Mouse (Mus musculus): Measurements from ENCODE around the gene Chuk. TPM values are rescaled to one million over a fixed set of nuclear protein-coding genes. Genes with fewer than 3 reads are reported as not detected.
A peak's percentile ranks its signal among the peaks of the same experiment; 100 is the strongest.

The Chuk gene
- total and polyA plus RNA-seq, 2 experiments from 2014 or later, result 19.3 to 47.1 TPM

DNA sequence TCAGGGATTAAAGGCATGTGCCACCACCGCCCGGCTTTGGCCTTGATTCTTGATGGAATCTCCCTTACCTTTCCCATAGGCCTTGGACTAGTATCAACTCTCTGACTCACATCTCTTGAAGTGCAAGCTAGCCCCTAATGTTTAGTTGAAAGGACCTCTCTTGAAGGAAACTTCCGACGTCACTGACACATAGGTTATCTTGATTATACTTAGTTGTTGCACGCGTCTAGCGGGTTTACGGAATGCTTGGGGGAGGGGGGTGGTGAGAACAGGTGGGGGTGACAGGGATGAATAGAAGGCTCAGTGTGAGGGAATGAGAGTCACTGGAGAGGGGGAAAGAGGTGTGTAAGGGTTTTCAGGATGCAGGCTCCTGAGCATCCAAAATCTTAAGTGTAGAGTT lies 39.7 kb upstream of the Chuk start:
- TF ChIP-seq EP300 (IDR thresholded peaks at IDR 0.05; ENCODE audit: low read depth) (no peak), CTCF (IDR thresholded peaks at IDR 0.05; ENCODE audit: low read depth) (no peak)
- Histone ChIP-seq H3K27me3 (ENCODE audit: control insufficient read depth, insufficient read depth, low read length) (0 out of 2 replicates have a peak, but pooled peaks cover 5% of the 10 kb centered on the region), H3K4me3 (ENCODE audit: low read depth, low read length) (no peak overlapping the region), H3K9me3 (replicated peaks; ENCODE audit: control insufficient read depth, low read length) (no peaks in the 10 kb centered on the region), H3K36me3 (replicated peaks; ENCODE audit: control insufficient read depth, insufficient read depth, low read length) (peaks cover 26% of the 10 kb centered on the region), H3K9ac (replicated peaks; ENCODE audit: low read depth, low read length) (no peak overlapping the region), H3K4me2 (ENCODE audit: low read depth, low read length) (no peak overlapping the region), H3K4me1 (ENCODE audit: control insufficient read depth, insufficient read depth) (peaks cover 5% of the 10 kb centered on the region; the same call in 1 of the 2 replicates), H3K27ac (ENCODE audit: low read depth) (no peak overlapping the region)
- ATAC-seq (ENCODE audit: insufficient read depth, low read depth) (no peak), DNase-seq (ENCODE audit: low spot score) (no peak)
- 94% methylated on average over 8 of the region's 8 CpGs for WGBS

DNA sequence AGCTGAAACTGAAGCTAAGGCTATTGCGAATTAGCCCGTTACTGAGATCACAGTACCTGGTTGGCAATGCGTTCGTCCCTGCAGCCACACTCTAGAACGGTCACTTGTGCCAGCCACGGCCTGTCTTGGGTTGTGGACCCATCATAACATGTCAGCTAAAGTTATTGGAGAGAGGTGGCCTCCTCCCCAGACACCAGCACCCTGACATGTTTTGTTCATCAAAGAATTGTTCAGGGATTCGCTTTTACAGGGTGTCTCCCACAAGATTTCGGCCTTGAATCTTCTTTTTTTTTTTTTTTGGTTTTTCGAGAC lies 39.2 kb upstream of the Chuk start:
- H3K4me3 ChIP-seq (ENCODE audit: low read depth, low read length), result peak overlapping the region; percentile 67
- 0 out of 2 replicates have a peak, but pooled peaks have one; percentile 11 for ATAC-seq (ENCODE audit: insufficient read depth, low read depth)
- 62% methylated on average over 9 of the region's 9 CpGs for WGBS
- 0 out of 2 replicates have a peak, but pooled peaks cover 5% of the 10 kb centered on the region for H3K27me3 ChIP-seq (ENCODE audit: control insufficient read depth, insufficient read depth, low read length)
- H3K27ac ChIP-seq (ENCODE audit: low read depth), result no peak overlapping the region
- H3K4me1 ChIP-seq (ENCODE audit: control insufficient read depth, insufficient read depth), result peaks cover 5% of the 10 kb centered on the region; the same call in 1 of the 2 replicates
- DNase-seq (ENCODE audit: low spot score), result no peak
- H3K4me2 ChIP-seq (ENCODE audit: low read depth, low read length), result peak overlapping the region; percentile 75
- TF ChIP-seq CTCF (IDR thresholded peaks at IDR 0.05; ENCODE audit: low read depth) (no peak), EP300 (IDR thresholded peaks at IDR 0.05; ENCODE audit: low read depth) (no peak)
- no peaks in the 10 kb centered on the region for H3K9me3 ChIP-seq (replicated peaks; ENCODE audit: control insufficient read depth, low read length)
- peaks cover 31% of the 10 kb centered on the region for H3K36me3 ChIP-seq (replicated peaks; ENCODE audit: control insufficient read depth, insufficient read depth, low read length)
- H3K9ac ChIP-seq (replicated peaks; ENCODE audit: low read depth, low read length), result peak overlapping the region; percentile 58

DNA sequence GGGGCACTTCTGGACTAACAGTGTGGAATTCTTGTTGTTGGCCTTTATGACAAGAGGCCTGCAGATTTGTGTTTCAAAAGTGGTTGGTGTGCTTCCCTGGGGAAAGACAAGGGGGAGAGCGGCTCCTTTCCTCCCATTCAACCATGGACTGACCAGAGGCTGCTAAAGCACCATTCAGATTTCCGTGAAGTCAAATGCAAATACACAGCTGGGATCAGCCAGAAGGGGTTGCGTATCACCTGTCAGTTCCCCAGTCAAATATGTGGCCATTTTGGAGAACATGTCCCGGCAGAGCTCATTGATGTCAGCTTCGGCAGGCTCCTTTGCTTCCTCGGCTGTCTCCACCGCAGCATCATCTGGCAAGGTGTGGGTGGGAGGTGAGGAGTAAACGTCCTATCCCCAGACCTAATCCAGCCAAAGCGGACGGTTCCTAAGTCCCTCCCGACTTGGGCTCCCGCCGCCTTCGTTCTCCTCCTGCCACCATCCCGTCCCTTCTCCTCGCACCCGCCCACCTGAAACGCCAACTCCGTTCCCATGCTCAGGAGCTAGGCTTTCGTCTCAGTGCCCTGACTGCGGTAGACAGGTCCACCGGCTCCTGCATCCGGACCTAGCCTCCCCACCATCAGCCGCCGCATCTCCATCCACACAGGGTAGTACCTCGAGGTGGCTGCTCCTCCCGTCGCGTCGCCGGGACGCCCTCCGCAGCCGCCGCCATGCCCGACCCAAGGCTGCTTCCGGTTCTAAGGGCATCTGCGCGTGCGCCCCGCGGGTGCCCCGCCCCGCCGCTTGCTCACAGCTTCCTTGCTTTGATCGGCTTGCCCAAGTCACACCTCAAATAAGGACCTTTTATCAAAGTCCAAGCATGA lies 38.7 kb upstream of the Chuk start, which contains the start of gene Bloc1s2:
TSS of gene Bloc1s2 (minus strand) at position 745 of the 866 bp plus-strand sequence.
- H3K4me2 ChIP-seq (ENCODE audit: low read depth, low read length), result peak within 1 kb of the TSS; percentile 75
- peak within 1 kb of the TSS; percentile 67 for H3K4me3 ChIP-seq (ENCODE audit: low read depth, low read length)
- ATAC-seq (ENCODE audit: insufficient read depth, low read depth) (peak; percentile 91), DNase-seq (ENCODE audit: low spot score) (peak; percentile 53)
- peaks cover 5% of the 10 kb centered on the region; the same call in 1 of the 2 replicates for H3K4me1 ChIP-seq (ENCODE audit: control insufficient read depth, insufficient read depth)
- no peaks in the 10 kb centered on the region for H3K9me3 ChIP-seq (replicated peaks; ENCODE audit: control insufficient read depth, low read length)
- peak within 1 kb of the TSS; percentile 58 for H3K9ac ChIP-seq (replicated peaks; ENCODE audit: low read depth, low read length)
- no peak within 1 kb of the TSS for H3K27ac ChIP-seq (ENCODE audit: low read depth)
- WGBS, result 3% methylated on average over 46 of the region's 46 CpGs
- TF ChIP-seq CTCF (IDR thresholded peaks at IDR 0.05; ENCODE audit: low read depth), result no peak
- TF ChIP-seq EP300 (IDR thresholded peaks at IDR 0.05; ENCODE audit: low read depth), result no peak
- H3K36me3 ChIP-seq (replicated peaks; ENCODE audit: control insufficient read depth, insufficient read depth, low read length), result peaks cover 35% of the 10 kb centered on the region
- 0 out of 2 replicates have a peak, but pooled peaks cover 5% of the 10 kb centered on the region for H3K27me3 ChIP-seq (ENCODE audit: control insufficient read depth, insufficient read depth, low read length)

DNA sequence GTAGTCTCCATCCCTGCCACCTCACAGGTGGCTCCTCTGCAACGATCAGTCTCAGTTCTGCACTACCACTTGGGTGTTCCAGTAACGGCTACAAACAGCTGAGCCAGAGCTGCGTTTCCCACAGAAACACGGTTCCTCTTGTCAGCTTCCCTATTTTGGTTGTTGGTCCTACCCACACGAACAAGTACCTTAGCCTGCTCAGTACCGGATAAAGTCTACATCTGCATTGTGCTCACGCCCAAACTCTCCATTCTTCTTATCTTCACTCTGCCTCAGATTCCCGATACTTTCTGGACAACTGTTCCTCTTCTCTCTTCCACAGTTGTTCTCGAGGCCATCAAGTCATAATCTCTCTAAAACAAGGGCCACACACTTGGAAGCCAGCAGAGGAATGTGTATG lies 37.1 kb upstream of the Chuk start:
- peaks cover 5% of the 10 kb centered on the region; the same call in 1 of the 2 replicates for H3K4me1 ChIP-seq (ENCODE audit: control insufficient read depth, insufficient read depth)
- DNase-seq (ENCODE audit: low spot score) (no peak), ATAC-seq (ENCODE audit: insufficient read depth, low read depth) (no peak)
- H3K27ac ChIP-seq (ENCODE audit: low read depth), result no peak overlapping the region
- 81% methylated on average over 9 of the region's 9 CpGs for WGBS
- TF ChIP-seq CTCF (IDR thresholded peaks at IDR 0.05; ENCODE audit: low read depth), result no peak
- TF ChIP-seq EP300 (IDR thresholded peaks at IDR 0.05; ENCODE audit: low read depth), result no peak
- no peak overlapping the region for H3K9ac ChIP-seq (replicated peaks; ENCODE audit: low read depth, low read length)
- no peak overlapping the region for H3K4me2 ChIP-seq (ENCODE audit: low read depth, low read length)
- no peaks in the 10 kb centered on the region for H3K27me3 ChIP-seq (ENCODE audit: control insufficient read depth, insufficient read depth, low read length)
- H3K36me3 ChIP-seq (replicated peaks; ENCODE audit: control insufficient read depth, insufficient read depth, low read length), result peaks cover 42% of the 10 kb centered on the region
- no peak overlapping the region for H3K4me3 ChIP-seq (ENCODE audit: low read depth, low read length)
- H3K9me3 ChIP-seq (replicated peaks; ENCODE audit: control insufficient read depth, low read length), result no peaks in the 10 kb centered on the region

DNA sequence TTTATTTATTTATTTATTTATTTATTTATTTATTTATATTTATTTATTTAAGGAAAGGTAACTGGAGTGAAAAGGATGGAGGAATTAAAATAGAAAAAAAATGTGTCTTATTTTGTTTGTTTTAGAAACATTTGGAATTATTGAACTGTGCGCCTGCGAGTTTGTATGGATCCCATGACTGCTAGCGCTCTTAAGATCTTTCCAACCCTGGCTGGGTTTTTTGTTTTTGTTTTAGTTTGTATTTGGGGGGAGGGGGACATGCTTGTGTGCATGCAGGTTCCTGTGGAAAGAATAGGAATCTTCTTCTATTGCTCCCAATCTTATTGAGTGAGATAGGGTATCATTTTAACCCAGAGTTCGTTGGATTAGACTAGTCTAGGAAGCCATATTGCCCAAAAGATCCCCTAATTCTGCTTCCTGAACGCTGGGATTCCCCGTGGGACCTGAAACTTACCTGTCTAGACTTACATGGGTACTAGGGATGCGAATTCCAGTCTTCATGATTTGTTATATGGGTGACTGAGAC lies 28.7 kb upstream of the Chuk start:
- Histone ChIP-seq H3K4me1 (ENCODE audit: control insufficient read depth, insufficient read depth) (no peaks in the 10 kb centered on the region), H3K27ac (ENCODE audit: low read depth) (no peak overlapping the region), H3K9ac (replicated peaks; ENCODE audit: low read depth, low read length) (no peak overlapping the region), H3K27me3 (ENCODE audit: control insufficient read depth, insufficient read depth, low read length) (no peaks in the 10 kb centered on the region), H3K4me2 (ENCODE audit: low read depth, low read length) (peak overlapping the region; percentile 59), H3K9me3 (replicated peaks; ENCODE audit: control insufficient read depth, low read length) (no peaks in the 10 kb centered on the region), H3K4me3 (ENCODE audit: low read depth, low read length) (peak overlapping the region; percentile 92), H3K36me3 (replicated peaks; ENCODE audit: control insufficient read depth, insufficient read depth, low read length) (peaks cover 29% of the 10 kb centered on the region)
- WGBS, result 35% methylated on average over 7 of the region's 7 CpGs
- peak; percentile 28; the same call in 1 of the 2 replicates for ATAC-seq (ENCODE audit: insufficient read depth, low read depth)
- TF ChIP-seq CTCF (IDR thresholded peaks at IDR 0.05; ENCODE audit: low read depth), result no peak
- TF ChIP-seq EP300 (IDR thresholded peaks at IDR 0.05; ENCODE audit: low read depth), result no peak
- no peak for DNase-seq (ENCODE audit: low spot score)

Data from heart, postnatal 0 days (tissue).